12 mouse cellular contexts compared by ENCODE assay signal in genomic region chr7:115371143-115371542, GRCm38 (mm10).
A peak's percentile ranks its signal among the peaks of the same experiment; 100 is the strongest.
DNase-seq lines count a peak whose midpoint lies in the region; ATAC-seq and TF ChIP-seq lines count a peak whose summit lies in the region.
"Had no signal": no experiment of that assay in that cellular context is flagged by ENCODE, and none has a peak within 500 bp of the region (broad histone marks: within the 10 kb centered on the region; RNA-seq: fewer than 3 reads in every experiment).

No protein-coding gene starts in this region.

- no peak for TF ChIP-seq POLR2A in limb, embryonic 14.5 days (IDR thresholded peaks at IDR 0.05; ENCODE audit: borderline replicate concordance, extremely low read depth, insufficient read depth, insufficient read length)

- H3K27me3 ChIP-seq in limb, embryonic 14.5 days (ENCODE audit: control insufficient read depth, insufficient read depth, low read length) = no peaks in the 10 kb centered on the region
- no peaks in the 10 kb centered on the region for H3K27me3 ChIP-seq in stomach, postnatal 0 days (ENCODE audit: control insufficient read depth, insufficient read depth, low read length)
- H3K27me3 ChIP-seq: heart, embryonic 15.5 days had no signal

- H3K9ac ChIP-seq in limb, embryonic 14.5 days (ENCODE audit: low read depth, low read length, severe bottlenecking) = no peak overlapping the region
- no peak overlapping the region for H3K9ac ChIP-seq in stomach, postnatal 0 days (ENCODE audit: low read length)
- H3K9ac ChIP-seq: heart, embryonic 15.5 days; liver, embryonic 14.5 days had no signal

- no peaks in the 10 kb centered on the region for H3K36me3 ChIP-seq in limb, embryonic 14.5 days (ENCODE audit: control insufficient read depth, insufficient read depth, low read length)
- H3K36me3 ChIP-seq in stomach, postnatal 0 days (ENCODE audit: control insufficient read depth, insufficient read depth, low read length) = no peaks in the 10 kb centered on the region
- H3K36me3 ChIP-seq: heart, embryonic 15.5 days had no signal

- no peak for TF ChIP-seq CTCF in stomach, postnatal 0 days (IDR thresholded peaks at IDR 0.05; ENCODE audit: low read depth)

- no peak overlapping the region for H3K4me3 ChIP-seq in limb, embryonic 14.5 days (replicated peaks; ENCODE audit: low read length)
- no peak overlapping the region for H3K4me3 ChIP-seq in stomach, postnatal 0 days (ENCODE audit: low read depth, low read length)
- H3K4me3 ChIP-seq: heart, embryonic 15.5 days; myocyte had no signal

- H3K27ac ChIP-seq in limb, embryonic 14.5 days (replicated peaks; ENCODE audit: low read depth, low read length) = peak overlapping the region; percentile 35
- no peak overlapping the region for H3K27ac ChIP-seq in stomach, postnatal 0 days (replicated peaks)
- H3K27ac ChIP-seq: heart, embryonic 15.5 days; kidney, postnatal 0 days; liver, embryonic 14.5 days had no signal

- DNase-seq in frontal cortex, postnatal 10 days (ENCODE audit: low spot score in 2 of 2) = peak; percentile 13 to 19
- DNase-seq in frontal cortex, postnatal 36 days (ENCODE audit: low spot score in 2 of 2) = no peak
- DNase-seq in retina, postnatal 1 day = peak; percentile 50
- DNase-seq in retina, embryonic 14.5 days (ENCODE audit: low spot score) = no peak
- peak; percentile 47 for DNase-seq in limb, embryonic 14.5 days (ENCODE audit: low spot score)
- peak; percentile 39 for DNase-seq in stomach, postnatal 0 days (ENCODE audit: low spot score)
- DNase-seq in liver = no peak
- DNase-seq in kidney, adult 9 months = no peak

- peak; percentile 74 for ATAC-seq in limb, embryonic 14.5 days (ENCODE audit: low FRiP score, low read depth)
- ATAC-seq in stomach, postnatal 0 days (ENCODE audit: low FRiP score, low TSS enrichment) = 0 out of 2 replicates have a peak, but pooled peaks have one; percentile 32

- H3K4me1 ChIP-seq in limb, embryonic 14.5 days (ENCODE audit: control insufficient read depth, insufficient read depth, low read length) = peaks cover 16% of the 10 kb centered on the region
- H3K4me1 ChIP-seq in stomach, postnatal 0 days (replicated peaks; ENCODE audit: control insufficient read depth, insufficient read depth) = no peaks in the 10 kb centered on the region

- 55% methylated on average over 9 of the region's 9 CpGs for WGBS in limb, embryonic 14.5 days
- 40% methylated on average over 9 of the region's 9 CpGs for WGBS in stomach, postnatal 0 days

- TF ChIP-seq EP300 in stomach, postnatal 0 days (optimal IDR thresholded peaks at IDR 0.05) = no peak

- H3K4me2 ChIP-seq in limb, embryonic 14.5 days (replicated peaks; ENCODE audit: low read depth, low read length, severe bottlenecking) = no peak overlapping the region
- no peak overlapping the region for H3K4me2 ChIP-seq in stomach, postnatal 0 days (replicated peaks; ENCODE audit: low read depth)
- H3K4me2 ChIP-seq: heart, embryonic 15.5 days had no signal

- H3K9me3 ChIP-seq in limb, embryonic 14.5 days (ENCODE audit: control insufficient read depth, low read length) = no peaks in the 10 kb centered on the region
- H3K9me3 ChIP-seq in stomach, postnatal 0 days (ENCODE audit: control insufficient read depth, low read length) = no peaks in the 10 kb centered on the region
- H3K9me3 ChIP-seq: heart, embryonic 15.5 days had no signal

Comparison
In these comparisons a context has a peak if more than half of its experiments do, and no peak if none do; other contexts are left out.
1. DNase-seq: peak in frontal cortex, postnatal 10 days (2 of 2), retina, postnatal 1 day (single experiment), limb, embryonic 14.5 days (single experiment) and stomach, postnatal 0 days (single experiment); none in frontal cortex, postnatal 36 days (0 of 2), retina, embryonic 14.5 days (single experiment), liver (single experiment) and kidney, adult 9 months (single experiment).